Mouse (Mus musculus): ENCODE measurements at regions not wholly inside any gene's neighbourhood (a gene's known extent, or its start where the extent isn't known, plus 50 kb on each side); places are given as distances from the start of the nearest gene placed in this dataset.
A peak's percentile ranks its signal among the peaks of the same experiment; 100 is the strongest.

GRCm38 (mm10) chr10:70336741-70337140, 91.8 kb downstream of the Slc16a9 start:
- DNase-seq: no peak

- no peak for DNase-seq
Measured at GRCm38 (mm10) chr10:70359421-70359820, 80.9 kb upstream of the Fam13c start.

DNA sequence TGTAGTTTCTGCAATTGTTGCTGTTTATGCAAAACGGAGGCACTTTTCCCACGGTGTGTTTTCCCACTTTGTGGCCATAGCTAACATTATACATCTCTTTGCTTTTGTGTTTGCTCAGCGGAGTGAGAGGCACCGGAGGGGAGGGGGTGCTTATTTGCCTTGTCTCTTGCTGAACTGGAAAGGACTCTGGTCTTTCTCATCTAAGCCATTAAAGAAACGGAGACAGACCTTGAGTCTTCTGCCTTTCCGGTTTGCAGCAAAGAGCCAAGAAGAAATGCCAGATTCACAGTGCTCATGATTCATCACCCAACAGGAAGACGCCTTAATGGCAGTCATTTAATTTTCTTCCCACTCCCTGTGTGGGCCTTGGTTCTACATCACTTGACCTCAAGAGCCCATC, 80.4 kb upstream of the Fam13c start:
- DNase-seq: no peak

GRCm38 (mm10) chr10:70363054-70363453, 77.2 kb upstream of the Fam13c start:
- no peak for DNase-seq

- no peak for DNase-seq
Measured at GRCm38 (mm10) chr10:70364218-70364975, 75.9 kb upstream of the Fam13c start.

DNA sequence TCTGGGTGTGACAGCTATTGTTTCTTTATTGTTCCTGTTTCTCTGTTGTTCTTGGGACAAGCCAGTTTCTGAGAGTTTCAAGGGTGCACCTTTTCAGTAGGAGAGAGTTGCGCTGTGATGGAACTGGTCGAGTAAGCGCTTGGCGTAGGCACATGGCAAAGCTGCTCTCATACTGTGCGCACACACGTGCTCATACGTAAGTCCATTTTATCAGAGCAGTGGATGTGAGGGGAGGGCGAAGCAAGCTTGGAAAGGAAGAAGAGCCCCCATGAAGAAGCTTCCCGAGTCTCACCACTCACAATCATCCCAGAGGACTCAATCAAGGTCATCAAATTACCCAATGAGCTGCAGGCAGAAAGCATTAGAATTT, 75.3 kb upstream of the Fam13c start:
- DNase-seq: no peak

DNA sequence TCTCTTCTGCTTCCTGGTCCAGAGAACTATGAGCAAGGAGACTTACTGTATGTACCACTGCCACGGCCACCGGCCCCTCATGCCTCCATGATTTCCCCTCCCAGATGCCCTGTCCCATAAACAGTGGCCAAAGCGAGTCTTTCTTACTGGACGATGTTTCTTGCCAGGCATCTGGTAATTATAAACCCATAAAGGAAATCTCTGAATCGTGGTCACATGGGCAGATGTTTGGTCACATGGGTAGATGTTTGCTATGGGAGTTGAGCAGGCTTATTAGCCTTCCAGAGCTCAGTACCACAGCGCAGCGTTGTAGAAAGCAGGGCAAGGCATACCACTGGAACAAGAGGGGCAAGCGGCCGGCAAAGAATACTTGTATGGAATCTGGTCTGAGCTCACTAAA, 74.8 kb upstream of the Fam13c start:
- no peak for DNase-seq

DNA sequence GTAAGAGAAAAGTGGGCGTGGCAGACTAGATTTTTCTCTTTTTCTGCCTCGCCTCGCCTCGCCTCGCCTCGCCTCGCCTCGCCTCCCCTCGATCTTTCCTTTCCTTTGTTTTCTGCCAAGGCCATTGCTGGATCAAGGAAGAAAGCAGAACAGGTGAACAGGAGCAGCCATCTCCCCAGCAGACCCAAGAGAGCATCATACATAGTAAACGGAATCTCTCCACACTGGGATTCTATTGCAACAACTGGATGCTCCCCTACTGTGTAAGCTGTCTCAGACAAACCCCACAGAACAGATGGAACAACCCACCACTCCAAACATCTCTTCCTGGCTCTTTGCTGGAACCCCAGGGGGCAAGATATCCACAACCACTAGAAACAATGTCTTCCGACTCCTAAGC, 72.4 kb upstream of the Fam13c start:
- DNase-seq: no peak

DNA sequence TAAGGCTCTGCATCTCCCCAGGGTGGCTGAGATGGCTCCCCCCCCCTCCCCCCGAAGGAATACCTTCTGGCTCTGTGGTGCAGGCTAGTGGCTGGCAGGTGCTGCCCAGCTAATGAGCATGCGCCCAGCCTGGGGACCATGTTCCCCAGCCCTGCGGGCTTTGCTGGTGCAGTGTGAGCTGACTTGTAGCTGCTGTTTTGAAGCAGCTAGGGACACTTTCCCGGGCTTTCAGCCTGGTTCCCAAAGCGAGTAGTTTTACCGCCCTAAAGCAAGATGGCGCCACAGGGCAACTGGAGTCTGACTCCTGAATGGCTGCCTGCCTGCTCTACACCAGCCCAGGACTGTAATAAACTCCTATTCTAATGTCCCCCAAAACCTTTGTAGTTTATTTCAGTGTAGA, 71.6 kb upstream of the Fam13c start:
- peak; percentile 72 for DNase-seq

- peak; percentile 46 for DNase-seq
Measured at GRCm38 (mm10) chr10:70372411-70373136, 67.7 kb upstream of the Fam13c start.

DNA sequence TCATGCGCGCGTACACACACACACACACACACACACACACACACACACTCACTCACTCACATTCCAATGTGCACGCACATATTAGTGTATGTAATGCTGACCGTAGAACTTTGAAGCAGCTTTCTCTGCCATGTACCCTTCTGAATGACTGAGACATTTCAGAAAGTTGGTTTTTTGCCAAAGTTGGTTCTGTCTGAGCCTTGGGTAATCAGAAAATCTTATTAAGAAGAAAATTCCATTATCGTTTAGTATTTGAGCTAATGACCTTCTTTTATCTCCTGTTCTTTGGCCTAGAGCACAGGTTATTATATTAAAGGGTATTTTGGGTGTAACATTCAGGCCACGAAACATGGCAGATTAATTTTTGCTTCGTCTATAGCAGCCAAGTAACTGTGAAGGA, 67.1 kb upstream of the Fam13c start:
- no peak for DNase-seq

DNA sequence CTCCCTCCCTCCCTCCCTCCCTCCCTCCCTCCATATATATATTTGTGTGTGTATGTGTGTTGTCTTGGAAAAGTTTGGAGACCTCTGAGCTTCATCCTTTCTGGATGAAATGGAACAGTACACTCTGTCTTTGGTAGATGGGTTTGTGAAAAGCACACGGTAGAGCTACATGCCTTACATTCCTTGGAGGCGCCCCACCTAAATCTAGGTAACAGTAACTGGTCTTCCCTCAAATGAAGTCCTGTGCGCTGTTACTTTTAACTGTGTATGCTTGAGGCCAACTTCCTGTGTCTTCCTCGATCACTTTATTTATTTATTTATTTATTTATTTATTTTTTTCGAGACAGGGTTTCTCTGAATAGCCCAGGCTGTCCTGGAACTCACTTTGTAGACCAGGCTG, 66.4 kb upstream of the Fam13c start:
- DNase-seq: no peak

GRCm38 (mm10) chr10:70374726-70375125, 65.6 kb upstream of the Fam13c start:
- DNase-seq: no peak

DNA sequence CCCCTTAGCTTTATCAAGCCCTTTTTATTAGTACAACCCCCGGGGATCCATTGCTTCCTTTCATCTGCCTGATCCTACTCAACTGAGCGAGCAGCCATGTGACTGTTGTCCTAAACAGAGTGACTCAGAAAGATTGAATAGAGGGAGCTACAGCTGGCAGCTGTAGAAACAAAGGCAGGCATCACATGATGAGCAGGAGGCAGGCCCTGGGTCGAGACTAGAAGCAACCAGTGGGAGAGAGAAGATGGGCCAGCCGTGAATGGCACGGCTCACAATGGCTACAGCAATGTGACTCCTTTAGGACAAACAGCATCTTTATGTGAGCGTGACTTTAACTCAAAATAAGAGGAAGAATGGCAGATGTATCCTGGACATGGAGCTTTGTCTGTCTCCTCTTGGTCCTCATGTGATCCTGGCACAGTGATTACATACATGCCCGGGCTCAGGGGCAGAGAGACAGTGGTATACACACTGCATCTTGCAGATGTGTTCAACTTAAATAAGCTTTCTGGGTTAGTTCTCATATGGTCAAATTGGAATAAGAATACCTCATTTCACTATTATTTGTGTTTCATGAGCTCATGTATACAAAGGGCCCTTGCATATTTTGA, 60.1 kb upstream of the Fam13c start:
- peak; percentile 58 for DNase-seq

DNA sequence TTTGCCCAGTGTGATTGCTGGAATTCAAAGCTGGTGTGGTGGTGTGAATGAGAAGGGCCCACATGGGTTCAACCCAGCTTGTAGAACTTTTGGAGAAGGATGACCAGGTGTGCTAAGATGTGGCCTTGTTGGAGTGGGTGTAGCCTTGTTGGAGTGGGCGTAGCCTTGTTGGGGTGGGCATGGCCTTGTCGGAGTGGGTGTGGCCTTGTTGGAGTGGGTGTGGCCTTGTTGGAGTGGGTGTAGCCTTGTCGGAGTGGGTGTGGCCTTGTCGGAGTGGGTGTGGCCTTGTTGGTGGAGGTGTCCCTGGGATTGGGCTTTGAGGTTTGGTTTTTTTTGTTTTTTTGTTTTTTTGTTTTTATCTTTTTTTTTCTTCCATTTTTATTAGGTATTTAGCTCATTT, 55.6 kb upstream of the Fam13c start:
- DNase-seq: no peak

- no peak for DNase-seq
Measured at GRCm38 (mm10) chr10:70387729-70388128, 52.6 kb upstream of the Fam13c start.

Measured in right cerebral cortex, adult 18-20 months (tissue).